ENCODE assay signal across 1 mouse cellular context in the genomic region with DNA sequence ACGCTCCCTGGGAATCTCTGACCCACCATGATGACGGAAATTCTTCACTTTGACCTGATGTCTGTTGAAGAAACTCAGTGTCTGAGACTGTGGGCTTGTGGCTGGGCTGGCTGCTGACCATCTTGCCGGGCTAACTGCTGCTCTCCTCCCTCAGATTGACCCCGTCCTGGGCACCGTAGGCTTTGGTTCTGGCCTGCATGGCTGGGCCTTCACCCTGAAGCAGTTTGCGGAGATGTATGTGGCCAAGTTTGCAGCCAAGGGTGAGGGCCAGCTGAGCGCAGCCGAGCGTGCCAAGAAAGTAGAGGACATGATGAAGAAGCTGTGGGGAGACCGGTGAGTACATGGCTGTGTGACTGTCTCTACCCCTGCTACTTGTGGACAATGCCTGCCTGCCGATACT.
TF ChIP-seq lines count a peak whose summit lies in the region.

No protein-coding gene starts in this region.

TF ChIP-seq in C2C12, 6 proteins besides CTCF, POLR2A, EP300 and RAD21:
- TF ChIP-seq MYOD1 (IDR thresholded peaks at IDR 0.05; ENCODE audit: control insufficient read depth, insufficient read length, low read depth) (no peak), MYOG (IDR thresholded peaks at IDR 0.05; ENCODE audit: control insufficient read depth, extremely low read depth, insufficient read length) (no peak), CEBPB (IDR thresholded peaks at IDR 0.05; ENCODE audit: low read depth) (no peak), MAX (IDR thresholded peaks at IDR 0.05) (no peak)
